Mouse (Mus musculus): Measurements from ENCODE around the gene Ski.

Gene Ski

DNA sequence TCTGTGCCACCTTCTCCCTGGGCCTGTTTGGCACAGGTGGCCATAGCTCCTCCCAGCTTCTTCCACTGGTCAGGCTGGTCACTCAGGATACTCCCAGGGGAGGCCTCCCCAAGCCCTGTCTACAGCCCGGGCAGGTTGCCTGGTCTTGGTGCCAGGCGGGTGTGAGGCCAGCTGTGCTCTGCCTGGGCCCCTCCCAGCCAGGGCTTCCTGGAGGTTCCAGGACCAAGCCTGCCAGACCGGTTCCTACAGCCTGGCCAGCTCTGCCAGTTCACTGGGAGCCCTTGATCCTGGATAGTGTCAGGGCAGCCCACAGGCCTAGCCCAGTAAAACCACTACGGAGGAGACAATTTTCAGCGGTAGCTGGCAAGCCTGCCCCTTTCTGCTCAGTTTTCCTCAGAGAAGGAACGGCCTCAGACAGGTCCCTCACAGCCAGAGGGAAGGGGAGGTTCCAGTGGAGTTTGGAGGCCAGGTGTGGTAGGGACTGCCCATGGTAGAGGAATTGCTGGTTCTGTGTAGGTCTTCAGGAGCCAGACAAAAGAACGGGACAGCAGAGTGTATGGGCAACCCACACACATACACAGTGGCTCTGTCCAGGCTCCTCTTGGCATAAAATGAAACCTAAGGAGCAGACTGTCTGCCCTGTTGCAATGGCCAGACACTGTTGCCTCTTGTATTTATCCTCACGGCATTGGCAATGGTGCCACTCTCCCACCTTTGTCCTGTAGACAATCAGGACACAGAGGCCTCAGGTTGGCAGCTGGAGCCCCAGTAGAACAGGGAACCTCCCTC is 73.3 kb downstream of the Ski start:
- no peak for DNase-seq

DNA sequence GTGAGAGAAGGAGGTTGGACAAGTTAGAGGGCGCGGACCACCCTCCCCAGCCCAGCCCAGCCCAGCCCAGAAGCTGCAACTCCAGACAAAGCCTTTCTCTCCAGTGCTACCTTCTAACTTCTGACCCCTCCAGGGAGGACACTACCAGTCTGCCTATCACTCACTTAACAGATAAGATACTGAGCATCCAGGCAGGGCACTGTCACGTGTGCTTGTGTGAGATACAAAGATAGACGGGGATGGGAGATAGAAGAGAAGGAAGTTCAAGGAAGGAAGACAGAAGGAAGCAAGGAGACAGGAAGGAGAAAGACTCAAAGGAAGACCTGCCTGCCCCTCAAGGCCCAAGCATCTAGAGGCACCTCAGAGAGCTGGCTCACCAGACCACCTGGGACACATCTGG is 73.9 kb downstream of the Ski start:
- DNase-seq = no peak

DNA sequence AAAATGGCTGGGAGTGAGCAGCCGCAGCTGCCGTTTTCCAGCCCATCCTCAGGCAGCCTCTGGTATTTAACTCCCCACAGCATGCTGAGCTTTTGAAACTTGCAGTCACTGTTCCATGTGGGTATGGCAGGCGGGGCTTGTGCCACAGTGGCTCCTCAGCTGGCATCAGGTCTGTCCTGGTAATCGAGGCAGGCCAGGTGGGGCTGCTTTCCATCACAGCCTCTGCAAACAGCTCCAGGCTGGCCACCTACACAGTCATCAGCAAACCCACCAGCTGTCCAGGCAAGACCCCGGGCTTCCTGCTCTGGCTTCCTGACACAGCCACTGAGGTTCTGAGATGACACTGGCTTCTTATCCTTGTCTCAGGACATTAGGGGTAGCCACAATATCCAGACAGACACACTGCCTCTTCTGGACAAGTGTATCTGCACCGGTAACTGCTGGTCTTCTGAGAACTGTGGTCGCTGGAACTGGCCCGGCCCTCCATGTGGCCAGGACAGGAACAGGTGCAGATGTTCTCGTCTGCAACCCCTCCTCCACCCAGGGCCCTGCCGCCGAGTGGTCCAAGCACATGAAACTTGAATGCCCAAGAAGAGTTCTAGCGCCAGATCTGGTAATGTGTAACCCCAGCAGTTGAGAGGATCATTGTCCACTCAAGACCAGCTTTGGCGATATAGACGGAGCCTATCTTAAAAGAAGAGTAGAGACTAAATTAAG is 76.1 kb downstream of the Ski start:
- DNase-seq = no peak

DNA sequence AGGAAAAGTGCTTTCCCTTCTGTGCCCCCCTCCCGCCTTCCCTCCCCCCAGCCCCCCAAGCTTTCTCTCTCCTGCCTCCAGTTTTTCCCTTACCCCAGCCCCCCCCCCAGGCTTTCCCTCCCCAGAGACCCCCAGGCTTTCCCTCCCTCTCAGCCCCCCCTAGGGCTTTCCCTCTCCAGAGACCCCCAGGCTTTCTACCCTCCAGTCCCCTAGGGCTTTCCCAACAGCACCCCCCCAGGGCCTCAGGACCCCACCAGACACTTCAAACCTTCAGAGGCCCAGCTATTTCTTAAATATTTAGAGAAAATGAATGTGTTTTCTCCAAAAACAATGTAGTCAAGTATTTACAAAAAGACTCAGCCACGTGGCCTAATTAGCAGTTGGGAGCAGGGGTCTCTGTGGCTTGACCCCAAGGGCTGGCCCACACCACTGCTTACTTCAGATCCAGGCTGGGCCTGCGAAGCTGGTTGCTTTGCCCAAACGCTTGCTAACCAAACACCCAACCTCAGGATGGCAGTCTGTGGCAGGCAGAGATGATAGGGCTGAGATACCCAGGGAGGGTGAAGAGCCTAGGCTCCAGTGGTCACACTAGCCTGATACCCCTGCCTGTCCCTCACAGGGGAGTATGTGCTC is 77.7 kb downstream of the Ski start:
- no peak for DNase-seq

DNA sequence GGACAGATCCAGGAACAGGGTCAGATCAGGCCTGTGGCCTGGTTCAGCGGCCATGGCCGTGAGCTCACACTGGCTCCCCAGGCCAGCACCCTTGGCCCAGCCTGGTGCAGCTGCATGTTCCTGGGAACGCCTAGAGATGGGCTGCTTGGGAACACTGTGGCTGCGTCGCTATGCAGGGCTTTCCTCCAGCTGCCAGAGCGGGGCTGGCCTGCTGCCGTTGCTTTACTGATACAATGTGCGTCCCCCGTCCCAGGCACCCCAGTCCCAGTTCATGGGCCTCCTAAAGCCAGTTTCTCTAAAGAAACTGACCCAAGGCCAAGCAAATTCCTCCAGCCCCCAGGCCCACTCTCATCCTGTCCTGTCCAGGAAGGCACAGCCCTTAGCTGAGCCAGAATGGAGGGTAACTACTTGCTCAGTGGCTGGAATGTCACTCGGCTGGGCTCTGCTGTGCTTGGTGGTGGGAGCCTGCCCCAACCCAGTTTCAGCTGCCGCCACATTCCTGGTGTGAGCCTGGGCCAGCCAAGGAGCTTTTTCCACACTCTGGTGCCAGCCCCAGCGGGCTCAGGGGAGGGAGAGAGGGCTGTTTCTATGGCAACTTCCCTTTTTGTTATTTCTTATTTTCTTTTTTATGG is 78.4 kb downstream of the Ski start:
- no peak for DNase-seq

DNA sequence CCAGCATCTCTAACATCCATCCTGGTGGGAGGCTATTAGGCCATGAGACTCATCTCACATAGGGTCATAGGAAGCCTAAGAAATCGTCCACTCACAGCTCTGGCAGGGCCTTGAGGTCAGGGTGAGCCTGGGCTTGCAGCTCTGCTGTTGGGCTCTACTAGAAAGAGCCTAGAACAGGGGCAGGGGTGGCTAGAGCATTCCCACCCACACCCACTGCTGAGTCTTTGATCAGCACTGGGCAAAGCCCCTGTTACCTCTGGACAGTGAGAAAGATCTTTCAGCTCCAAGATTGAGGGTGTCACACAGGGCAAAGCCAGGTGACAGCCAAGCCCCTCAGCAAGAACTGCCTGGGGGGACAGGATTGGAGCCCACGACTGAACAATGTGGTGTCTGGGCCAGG is 79.0 kb downstream of the Ski start:
- no peak for DNase-seq

DNA sequence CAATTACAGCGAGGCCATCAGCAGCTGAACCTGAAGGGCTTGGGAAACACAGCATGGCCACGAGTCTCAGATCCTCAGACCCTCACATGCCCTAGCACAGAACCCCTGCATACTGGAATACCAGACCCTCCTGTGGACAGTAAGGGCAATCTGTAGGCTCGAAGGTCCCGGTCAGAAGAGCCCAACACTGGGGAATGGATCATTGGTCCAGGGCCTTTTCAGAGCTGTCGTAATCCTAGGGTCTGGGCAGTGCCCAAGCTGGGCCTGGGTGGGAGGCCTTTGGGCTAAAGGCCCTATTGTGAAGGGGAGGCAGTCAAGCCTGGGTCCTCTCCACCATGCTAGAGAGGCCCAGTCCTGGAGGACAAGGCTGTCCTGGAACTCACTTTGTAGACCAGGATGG is 79.6 kb downstream of the Ski start:
- DNase-seq = no peak

DNA sequence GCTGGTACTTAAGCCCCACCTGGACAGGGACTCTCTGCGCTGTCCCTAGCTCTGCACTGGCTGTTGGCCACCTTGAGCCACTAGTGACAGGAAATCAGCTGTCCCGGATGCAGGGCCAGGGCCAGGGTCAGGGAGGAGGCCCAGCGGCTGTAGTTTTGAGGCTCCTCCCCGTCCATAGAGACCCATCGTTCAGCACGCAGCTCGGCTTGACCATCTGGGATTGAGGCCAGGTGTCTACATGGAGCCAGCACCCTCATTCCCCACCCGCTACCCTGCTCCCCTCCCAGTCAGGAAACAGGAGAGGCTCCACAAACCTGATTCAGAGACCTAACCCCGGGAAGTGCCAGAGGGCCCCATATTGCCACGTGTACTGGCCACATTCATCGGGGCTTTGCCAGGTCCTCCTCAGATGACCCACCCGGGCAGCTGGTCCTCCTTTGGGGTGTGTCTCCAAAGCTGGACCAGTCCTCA is 81.6 kb downstream of the Ski start:
- DNase-seq = no peak

DNA sequence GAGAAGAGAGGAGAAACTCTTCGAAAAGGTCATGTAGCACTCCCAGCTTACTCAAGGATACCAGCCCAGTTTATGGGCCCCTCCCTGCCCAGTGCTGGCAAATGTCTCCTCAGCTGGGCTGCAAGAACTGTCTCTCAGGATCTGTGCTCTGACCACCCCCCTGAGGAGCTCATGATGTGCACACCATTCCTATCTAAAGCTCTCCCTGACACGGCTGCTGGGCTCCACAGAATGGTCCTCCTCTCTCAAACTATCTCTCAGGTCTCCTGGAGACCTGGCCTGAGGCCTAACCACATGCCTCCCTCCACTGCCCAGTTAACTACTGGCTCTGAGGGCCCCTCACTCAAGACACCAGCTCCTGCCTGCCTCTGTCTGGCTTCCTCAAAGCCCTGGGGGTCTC is 82.2 kb downstream of the Ski start:
- no peak for DNase-seq

DNA sequence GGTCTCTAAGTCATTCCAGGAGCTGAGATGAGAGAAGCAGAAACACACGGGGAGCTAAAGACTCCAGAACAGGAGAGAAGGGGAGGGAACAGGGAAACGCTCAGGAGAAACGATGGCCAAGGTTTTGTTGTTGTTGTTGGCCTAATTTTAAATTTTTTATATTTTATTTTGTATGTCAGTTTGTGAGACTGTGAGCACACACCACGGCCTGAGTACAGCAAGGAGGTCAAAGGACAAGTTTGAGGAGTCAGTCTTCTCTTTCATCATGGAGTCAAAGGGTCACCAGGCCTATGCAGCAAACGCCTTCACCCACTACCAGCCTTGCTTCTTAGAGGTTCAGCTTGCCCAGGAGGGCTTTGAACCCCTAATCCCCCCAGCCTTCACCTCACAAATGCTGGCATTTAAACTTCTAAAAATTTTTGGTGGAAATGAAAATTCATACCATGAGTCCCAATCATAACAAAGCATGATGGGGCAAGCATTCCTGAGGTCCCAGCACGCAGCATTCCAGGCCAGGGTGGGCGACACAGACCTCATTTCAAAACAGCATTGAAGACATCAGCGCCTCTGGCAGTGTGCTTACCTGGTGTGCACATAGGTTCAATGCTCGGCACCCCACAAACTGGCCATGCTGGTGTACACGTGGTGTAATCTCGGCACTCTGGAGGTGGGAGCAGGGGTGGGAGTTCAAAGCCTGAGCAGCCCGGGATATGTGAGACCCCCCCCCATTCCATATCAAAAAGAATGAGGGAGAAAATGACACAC is 82.9 kb downstream of the Ski start:
- DNase-seq = no peak

DNA sequence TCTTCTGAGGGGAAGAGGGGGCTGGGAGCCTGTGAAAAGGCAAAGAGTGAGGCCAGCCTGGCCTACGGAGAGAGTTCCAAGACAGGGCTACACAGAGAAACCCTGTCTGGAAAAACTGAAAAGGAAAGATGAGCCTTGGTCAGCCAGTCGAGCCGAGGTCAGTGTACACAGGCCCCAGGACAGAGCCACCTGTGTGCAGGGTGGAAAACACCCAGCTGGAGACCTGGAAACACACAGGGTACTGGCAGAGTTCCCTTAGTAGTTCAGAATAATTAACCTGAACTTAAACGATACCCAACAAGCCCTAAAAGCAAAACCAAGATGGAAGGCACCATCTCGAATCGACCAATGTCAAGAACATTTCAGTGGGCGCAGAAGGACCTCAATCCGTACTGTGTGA is 83.9 kb downstream of the Ski start:
- no peak for DNase-seq

DNA sequence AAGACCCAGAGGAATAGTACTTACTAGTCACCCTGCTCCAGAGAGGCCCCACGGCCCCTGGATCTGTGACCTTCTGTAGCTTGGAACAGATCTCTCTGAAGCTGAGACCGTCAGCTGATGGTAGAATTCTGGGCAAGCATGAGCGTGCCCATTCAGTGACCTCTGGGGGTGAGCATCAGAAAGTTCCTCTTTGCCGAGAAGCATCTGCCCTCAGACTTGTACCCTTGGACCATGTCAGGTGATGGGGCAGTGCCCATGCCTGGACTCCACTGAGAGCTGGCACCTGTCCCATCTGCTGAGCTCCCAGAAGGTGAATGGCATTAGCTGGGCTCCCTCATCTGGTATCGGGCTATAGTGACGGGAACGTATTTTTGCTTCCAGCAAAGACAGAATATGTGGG is 84.5 kb downstream of the Ski start:
- no peak for DNase-seq

DNA sequence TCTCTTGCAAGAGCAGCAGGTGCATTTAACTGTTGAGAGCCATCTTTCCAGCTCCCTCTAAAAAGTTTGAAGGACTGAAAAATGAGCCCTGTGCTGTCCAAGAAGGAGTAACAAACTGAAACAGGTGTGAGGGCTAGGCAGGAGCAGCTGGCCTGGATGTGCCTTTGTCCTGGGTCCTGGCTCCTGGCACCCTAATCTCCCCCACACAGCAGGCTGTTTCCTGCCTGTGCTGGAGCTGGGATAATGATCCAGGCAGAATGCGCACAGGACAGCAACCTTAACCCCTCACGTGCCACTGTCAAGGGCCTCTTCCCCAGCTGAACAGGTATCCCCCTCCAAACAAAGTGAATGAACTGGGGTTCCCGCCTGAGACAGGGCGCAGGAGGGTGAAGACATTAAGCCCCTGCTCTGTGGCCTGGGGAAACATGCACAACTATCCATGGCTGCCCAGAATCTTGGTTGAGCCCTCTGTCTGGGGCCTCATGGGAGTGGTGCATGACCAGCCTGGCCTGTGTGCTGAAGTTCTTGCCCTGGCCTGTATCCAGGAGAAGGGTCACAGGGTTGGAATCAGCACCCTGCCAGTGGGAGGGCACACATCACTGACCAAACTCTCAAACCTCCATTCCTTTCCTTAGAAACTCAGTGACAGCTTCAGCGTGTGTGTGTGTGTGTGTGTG is 86.3 kb downstream of the Ski start:
- no peak for DNase-seq

DNA sequence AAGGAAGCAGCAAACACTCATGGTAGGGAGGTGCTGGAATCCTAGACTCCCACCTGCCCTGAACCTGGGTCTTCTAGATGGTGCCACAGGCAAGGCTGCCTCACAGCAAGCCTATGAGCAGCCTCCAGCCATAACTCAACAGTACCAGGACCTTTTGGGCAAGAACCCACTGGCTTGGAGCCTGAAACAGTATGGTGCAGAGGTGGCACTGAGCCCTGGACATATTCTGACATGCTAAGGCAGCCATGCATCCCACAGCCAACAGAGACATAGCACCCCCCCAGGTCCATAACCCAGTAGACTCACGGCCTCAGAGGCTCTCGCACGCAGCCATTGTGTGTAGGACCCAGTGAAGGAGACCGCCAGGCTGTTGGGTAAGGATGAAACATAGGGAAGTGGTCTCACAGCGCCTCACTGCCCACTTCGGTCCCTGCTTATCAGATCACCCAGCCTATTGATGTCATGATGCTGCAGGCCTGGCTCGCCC is 87.7 kb downstream of the Ski start:
- no peak for DNase-seq

DNA sequence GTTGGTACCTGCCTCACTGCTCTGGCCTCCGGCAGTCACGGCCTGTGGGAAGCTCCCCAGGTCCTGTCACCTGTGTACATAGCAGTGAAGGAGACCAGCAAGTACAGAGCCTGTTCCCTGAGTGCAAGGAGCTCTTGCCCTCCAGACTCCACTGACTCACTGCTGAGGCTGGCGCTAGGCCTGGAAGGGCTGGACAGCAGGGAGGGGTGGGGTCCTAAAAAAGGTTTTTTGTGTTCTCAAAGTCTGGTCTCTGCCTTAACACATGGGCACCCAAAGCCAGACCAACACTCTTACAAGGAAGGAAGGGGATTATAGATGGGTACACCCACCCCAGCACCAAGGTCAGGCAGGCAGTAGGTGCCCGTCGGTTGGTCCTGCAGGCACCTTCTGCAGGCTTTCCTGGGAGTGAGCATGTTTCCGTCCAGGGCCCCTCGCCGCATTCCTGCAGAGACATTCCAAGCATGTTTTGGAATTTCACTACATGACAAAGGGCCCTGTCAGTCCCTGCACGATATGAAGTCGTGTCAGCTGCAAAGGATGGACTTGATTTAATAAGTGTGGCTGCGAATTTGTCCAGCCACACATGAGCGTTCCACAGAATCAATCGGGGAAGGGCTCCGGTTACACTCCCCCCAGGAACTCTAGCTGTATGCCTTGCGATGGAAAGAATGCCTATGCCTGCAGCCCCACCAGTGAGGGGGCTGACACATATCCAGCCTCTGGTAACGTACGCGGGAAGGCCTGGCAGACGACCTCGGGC is 88.6 kb downstream of the Ski start:
- DNase-seq = no peak

DNA sequence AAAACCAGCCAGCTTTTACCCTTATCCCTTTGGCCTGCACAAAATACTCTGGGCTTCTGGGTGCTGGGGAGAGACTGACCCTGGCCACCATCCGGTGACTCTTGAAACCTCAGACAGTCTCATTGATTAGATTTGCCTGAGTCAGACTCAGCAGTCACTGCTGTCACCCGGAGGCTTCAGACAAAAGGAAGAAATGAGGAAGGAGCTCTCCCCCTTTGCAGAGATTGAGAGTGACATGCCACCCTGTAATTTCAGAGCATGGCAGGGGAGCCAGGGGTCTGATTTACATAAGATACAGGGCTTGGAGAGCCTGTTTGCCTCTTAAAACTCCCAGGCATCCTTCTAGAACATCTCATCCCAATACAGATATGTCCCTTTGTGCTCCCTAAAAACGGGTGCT is 89.2 kb downstream of the Ski start:
- no peak for DNase-seq

DNA sequence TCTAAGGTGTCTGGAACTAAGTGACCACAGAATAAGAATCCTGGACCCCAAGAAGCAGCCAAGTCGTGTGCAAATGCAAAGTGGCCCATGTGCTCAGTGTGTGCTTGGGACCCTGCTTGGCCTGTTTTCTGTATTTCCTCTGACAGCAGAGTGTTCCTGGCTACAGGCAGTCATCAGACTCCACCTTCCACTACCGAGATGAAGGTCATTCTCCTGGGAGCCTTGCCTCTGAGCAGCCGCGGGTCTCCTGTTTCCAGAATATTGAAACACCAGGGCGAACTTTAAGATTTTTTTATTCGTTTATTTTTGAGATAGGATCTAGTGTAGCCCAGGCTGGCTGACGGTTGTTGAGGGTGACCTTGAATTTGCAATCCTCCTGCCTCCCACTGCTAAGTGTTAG is 91.8 kb downstream of the Ski start:
- no peak for DNase-seq

DNA sequence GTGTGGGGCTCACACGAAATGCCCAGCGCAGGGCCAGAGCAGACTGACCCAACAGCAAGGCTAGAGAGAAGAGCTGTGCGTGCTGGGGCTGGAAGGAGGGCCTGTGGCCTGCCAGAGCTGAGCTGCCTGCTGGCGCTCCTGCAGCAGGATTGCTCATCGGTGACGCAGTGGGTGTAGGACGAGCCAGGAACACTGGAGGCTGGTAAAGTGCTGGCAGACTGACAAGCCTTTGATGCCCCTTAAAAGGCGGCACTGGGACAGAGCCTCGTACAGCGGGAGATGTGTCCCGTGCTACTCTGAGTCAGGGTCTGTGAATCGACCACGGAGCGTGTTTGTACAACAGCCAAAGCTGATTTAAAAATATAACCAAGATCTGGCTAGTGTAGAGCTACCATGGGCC is 92.4 kb downstream of the Ski start:
- no peak for DNase-seq

DNA sequence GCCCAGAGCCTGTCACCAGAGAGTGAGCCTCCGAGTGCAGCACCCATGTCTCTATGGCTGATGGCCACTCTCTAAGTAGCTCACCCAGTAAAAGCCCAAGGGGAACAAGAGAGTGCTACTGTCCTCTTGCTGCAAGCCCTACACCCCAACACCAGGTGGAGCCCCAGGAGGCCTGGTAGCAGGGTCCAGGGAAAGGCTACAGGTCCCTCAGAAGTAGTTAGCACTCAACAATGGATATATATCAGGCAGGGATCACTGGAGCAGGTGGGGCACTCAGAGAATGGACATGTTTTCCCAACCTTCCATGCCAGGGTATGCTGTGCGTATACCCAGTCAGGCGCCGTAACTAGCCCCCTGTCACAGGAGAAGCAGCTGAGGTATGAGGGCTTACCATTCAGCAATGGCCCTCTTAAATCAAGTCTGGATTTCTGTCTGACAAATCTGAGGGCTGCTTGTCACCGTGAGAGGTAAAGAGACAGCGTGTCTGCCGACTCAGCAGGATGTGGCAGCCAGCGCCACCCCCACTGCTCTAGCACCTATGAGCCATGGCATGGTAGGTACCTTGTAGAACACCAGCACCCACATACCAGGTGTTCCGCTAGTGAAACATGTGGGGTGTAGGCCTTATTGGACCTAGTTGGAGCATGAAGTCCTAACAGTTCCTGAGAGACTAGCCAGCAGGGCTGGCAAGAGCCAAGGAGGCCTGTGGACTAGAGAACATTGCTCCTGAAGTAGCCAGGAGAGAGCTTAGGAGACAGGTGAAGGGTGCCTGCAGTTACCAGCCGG is 93.1 kb downstream of the Ski start:
- peak; percentile 75 for DNase-seq

DNA sequence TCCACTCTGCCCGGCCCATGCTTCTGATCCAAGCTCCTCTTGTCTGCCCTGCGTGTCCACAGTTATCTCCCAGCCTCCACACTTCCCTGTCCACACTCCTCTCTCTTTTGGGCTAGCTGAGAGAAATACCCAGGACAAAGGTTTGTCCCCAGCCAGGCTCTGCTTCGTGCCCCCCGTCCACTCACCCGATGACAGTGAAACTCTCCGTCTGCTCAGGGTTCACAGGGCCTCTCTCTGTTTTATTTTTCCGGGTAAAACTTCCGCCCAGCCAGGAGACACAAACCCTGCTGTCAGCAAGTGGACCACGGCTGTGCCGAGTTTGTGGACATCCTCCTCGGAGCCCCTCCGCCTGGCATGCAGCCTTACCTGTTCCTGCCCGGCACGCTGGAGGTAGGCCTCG is 94.0 kb downstream of the Ski start:
- no peak for DNase-seq
